Mouse (Mus musculus) spleen, adult 2 months (tissue): Measurements from ENCODE around the gene Gm38431.

Experiments
- CTCF ChIP-seq: fragments of 200-500 bp; IDR thresholded peaks from 2 replicates; pipeline ENCODE4 v1.5.1; 2011; ENCODE audit warnings: mild to moderate bottlenecking, inconsistent platforms; ENCODE audit not compliant: insufficient read depth, insufficient read length, insufficient replicate concordance; ENCODE audit errors: extremely low read depth
- POLR2A ChIP-seq: fragments of 200-500 bp; IDR thresholded peaks from 2 replicates; pipeline ENCODE4 v1.6.1; 2011; ENCODE audit warnings: low read depth, low read length, inconsistent platforms

DNA sequence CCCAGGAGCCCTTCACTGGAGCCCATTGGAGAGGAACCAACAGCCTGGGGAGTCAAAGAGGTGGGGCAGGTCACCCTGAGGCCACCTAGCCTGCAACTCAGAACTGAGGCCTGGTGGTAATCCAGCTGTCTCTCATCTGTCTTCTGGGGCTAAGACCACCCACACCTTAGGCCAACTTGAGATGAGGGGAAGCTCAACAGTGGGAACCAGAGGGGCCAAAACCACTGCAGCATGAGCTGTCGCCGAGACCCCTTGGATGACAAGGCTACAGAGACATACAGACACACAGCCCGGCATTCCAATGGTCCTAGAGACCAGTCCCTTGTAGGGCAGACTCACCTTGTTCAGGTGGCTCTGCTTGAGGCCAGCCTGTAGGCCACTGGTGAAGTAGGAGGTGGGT lies 16.2 kb downstream of the Gm38431 start:
- no peak for TF ChIP-seq POLR2A
- no peak for TF ChIP-seq CTCF
